Mouse (Mus musculus) midbrain, embryonic 15.5 days (tissue): ENCODE measurements around the gene Alg14. TPM values are rescaled to one million over a fixed set of nuclear protein-coding genes. Genes with fewer than 3 reads are reported as not detected.

ENCODE experiments used
- ATAC-seq: fragments of 200-750 bp; cut with Nextera tagmentation; replicated peaks from 2 replicates; pipeline ENCODE4 v1.8.0; 2017; ENCODE audit warnings: moderate TSS enrichment
- H3K27ac ChIP-seq: fragments of 300-500 bp; sonication (generic); 2 replicates; pipeline ENCODE4 v1.5.1; 2015; ENCODE audit warnings: mild to moderate bottlenecking, inconsistent platforms
- H3K27me3 ChIP-seq: fragments of 300-500 bp; sonication (generic); replicated peaks from 2 replicates; pipeline ENCODE4 v1.6.1; 2015; ENCODE audit warnings: inconsistent platforms
- H3K36me3 ChIP-seq: fragments of 300-500 bp; sonication (generic); replicated peaks from 2 replicates; pipeline ENCODE4 v1.6.1; 2015; ENCODE audit warnings: inconsistent platforms
- H3K4me1 ChIP-seq: fragments of 300-500 bp; sonication (generic); 2 replicates; pipeline ENCODE4 v1.6.1; 2015; ENCODE audit warnings: inconsistent platforms
- H3K4me2 ChIP-seq: fragments of 300-500 bp; sonication (generic); 2 replicates; pipeline ENCODE4 v1.6.1; 2015; ENCODE audit warnings: inconsistent platforms, mild to moderate bottlenecking, moderate library complexity
- H3K4me3 ChIP-seq: fragments of 300-500 bp; sonication (generic); 2 replicates; pipeline ENCODE4 v1.5.1; 2015; ENCODE audit warnings: mild to moderate bottlenecking, inconsistent platforms
- H3K9ac ChIP-seq: fragments of 300-500 bp; sonication (generic); 2 replicates; pipeline ENCODE4 v1.6.1; 2015; ENCODE audit warnings: mild to moderate bottlenecking, inconsistent platforms
- H3K9me3 ChIP-seq: fragments of 300-500 bp; sonication (generic); 2 replicates; pipeline ENCODE4 v1.6.1; 2016; ENCODE audit warnings: inconsistent platforms
- WGBS: fragments of 180-500 bp; shearing (Covaris S2); methylation state at CpG from one replicate; pipeline ENCODE4 v1.1.7; 2015; ENCODE audit warnings: mixed read lengths; 5-methylcytosine and 5-hydroxymethylcytosine counted together
- polyA plus RNA-seq: library from polyadenylated mRNA; unstranded; fragments of >200 nt; fragmentation: Nextera tagmentation; extraction: Ambion mirVana; gene quantifications from 2 replicates; pipeline ENCODE4 v1.2.1, GENCODE M21; 2015

The Alg14 gene
- polyA plus RNA-seq, 1 experiment from 2014 or later = 33.3 TPM

DNA sequence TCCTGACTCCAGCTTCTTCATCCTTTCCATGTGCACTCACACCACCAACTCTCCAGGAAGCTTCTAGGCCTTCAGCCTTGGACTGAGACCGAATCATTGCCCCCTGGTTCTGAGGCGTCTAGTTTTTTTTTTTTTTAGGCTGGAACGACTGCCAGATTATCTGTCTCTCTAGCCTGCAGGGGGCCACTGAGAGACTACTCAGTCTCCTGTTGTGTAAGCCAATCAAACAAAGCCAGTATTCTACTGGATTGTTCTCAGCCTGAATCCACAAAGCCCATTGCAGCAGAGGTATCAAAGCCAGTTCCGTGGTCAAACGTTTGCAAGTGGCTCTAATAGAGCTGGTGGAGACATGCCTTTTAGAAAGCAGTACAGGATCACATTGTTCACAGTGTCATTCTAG, 111.9 kb downstream of the Alg14 start:
- H3K9ac ChIP-seq = no peak overlapping the region
- no peaks in the 10 kb centered on the region for H3K27me3 ChIP-seq
- 17% methylated on average over 5 of the region's 5 CpGs for WGBS
- no peak overlapping the region for H3K4me3 ChIP-seq
- no peak overlapping the region for H3K4me2 ChIP-seq
- H3K4me1 ChIP-seq = 0 out of 2 replicates have a peak, but pooled peaks cover 2% of the 10 kb centered on the region
- H3K27ac ChIP-seq = no peak overlapping the region
- no peak for ATAC-seq
- H3K36me3 ChIP-seq = no peaks in the 10 kb centered on the region
- H3K9me3 ChIP-seq = no peaks in the 10 kb centered on the region

DNA sequence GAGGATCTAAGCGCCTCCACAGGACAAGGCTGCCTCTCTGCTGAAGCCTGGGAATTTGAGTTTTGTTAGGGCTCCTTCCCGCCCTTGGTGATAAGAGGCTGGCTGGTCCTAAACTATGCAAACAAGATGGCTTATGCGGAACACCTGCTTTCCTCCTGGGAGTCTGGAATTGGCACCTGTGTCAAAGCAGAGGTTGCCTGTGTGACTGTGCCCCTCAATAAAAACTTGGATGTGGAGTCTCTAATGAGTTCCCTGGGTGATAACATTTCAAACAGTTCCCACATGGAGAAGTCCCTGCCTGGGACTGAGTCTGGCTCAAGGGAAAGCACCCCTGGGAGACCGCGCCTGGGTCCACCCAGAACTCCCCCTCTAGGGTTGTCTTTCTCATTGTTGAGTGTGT, 113.5 kb downstream of the Alg14 start:
- H3K27me3 ChIP-seq = no peaks in the 10 kb centered on the region
- no peaks in the 10 kb centered on the region for H3K9me3 ChIP-seq
- H3K4me3 ChIP-seq = no peak overlapping the region
- H3K27ac ChIP-seq = no peak overlapping the region
- 84% methylated on average over 5 of the region's 5 CpGs for WGBS
- H3K4me2 ChIP-seq = no peak overlapping the region
- no peaks in the 10 kb centered on the region for H3K36me3 ChIP-seq
- no peak overlapping the region for H3K9ac ChIP-seq
- H3K4me1 ChIP-seq = 0 out of 2 replicates have a peak, but pooled peaks cover 2% of the 10 kb centered on the region
- ATAC-seq = no peak

DNA sequence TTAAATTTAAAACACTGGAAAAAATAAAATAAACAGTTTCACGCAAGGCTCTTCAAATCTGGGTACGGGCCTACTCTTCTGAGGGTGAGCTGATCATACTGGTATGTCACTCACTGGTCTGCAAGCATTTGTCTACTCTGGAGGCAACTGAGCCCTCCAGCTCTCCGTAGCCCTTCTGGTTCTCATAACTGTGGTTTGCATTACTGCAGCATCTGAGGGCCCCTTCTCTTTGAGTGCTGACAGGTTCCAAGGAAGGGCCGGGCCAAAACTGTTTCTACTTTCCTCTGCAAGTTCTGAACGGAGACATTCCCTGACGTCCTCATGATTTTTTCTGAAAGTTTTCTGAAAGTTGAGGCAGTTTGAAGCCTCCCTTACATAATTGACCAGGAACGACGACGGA, 115.8 kb downstream of the Alg14 start:
- Histone ChIP-seq H3K4me3 (no peak overlapping the region), H3K36me3 (no peaks in the 10 kb centered on the region), H3K27ac (no peak overlapping the region), H3K27me3 (no peaks in the 10 kb centered on the region), H3K9me3 (no peaks in the 10 kb centered on the region), H3K9ac (no peak overlapping the region), H3K4me2 (no peak overlapping the region), H3K4me1 (0 out of 2 replicates have a peak, but pooled peaks cover 2% of the 10 kb centered on the region)
- whole genome bisulfite sequencing = 82% methylated on average over 9 of the region's 9 CpGs
- no peak for ATAC-seq

DNA sequence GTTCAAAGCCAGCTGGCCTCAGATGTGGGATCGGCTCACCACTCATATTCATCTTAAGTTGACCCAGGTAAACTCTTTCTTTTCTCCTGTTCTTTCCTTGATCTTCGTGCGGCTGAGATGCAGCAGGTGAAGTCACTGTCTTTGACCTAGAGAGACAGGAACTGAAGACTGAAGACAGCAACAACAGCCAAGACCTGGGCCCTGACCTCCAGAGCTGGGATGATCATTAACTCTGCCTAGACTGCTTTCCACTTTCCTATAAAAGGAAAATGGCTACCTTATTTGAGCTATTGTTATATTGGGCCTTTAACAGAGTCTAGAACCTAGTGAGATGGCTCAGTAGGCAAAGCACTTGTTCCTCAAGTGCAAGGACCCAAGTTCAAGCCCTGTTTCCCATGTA, 116.8 kb downstream of the Alg14 start:
- 93% methylated on average over 3 of the region's 3 CpGs for WGBS
- no peaks in the 10 kb centered on the region for H3K9me3 ChIP-seq
- H3K4me3 ChIP-seq = no peak overlapping the region
- H3K4me2 ChIP-seq = no peak overlapping the region
- ATAC-seq = no peak
- H3K27ac ChIP-seq = no peak overlapping the region
- no peaks in the 10 kb centered on the region for H3K36me3 ChIP-seq
- H3K4me1 ChIP-seq = 0 out of 2 replicates have a peak, but pooled peaks cover 2% of the 10 kb centered on the region
- H3K9ac ChIP-seq = no peak overlapping the region
- no peaks in the 10 kb centered on the region for H3K27me3 ChIP-seq

DNA sequence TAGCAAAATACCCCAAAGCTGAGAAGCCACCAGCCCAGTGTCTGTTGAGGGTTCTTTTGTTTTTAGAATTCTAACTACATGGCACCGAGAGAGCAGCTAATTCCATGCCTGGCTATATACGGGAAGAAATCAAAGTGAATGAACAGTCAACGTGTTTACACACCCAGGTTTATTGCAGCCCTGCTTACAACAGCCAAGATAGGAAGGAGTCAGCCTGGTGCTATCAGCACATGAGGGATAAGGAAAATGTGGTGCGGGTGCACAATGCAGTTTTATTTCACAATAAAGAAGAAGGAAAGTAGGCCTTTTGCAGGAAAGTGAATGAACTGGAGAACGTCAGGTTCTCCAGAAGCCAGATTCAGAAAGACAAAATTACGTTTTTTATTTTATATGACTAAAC, 119.9 kb downstream of the Alg14 start:
- Histone ChIP-seq H3K36me3 (no peaks in the 10 kb centered on the region), H3K4me3 (no peak overlapping the region), H3K9ac (no peak overlapping the region), H3K27ac (no peak overlapping the region), H3K9me3 (no peaks in the 10 kb centered on the region), H3K4me1 (no peaks in the 10 kb centered on the region), H3K27me3 (no peaks in the 10 kb centered on the region), H3K4me2 (no peak overlapping the region)
- ATAC-seq = no peak
- WGBS = 78% methylated on average over 6 of the region's 6 CpGs

Other genes starting within 250 kb of the Alg14 start
- gene Rwdd3, start 120.1 kb upstream of the Alg14 start, polyA plus RNA-seq = 4.4 and 5.3 TPM in 2 replicates
- gene Tmem56, start 8.7 kb upstream of the Alg14 start, polyA plus RNA-seq = 2.2 and 3.0 TPM in 2 replicates
- gene Cnn3, start 134.7 kb downstream of the Alg14 start, polyA plus RNA-seq = 369 and 402 TPM in 2 replicates
- gene Slc44a3, start 240.6 kb downstream of the Alg14 start, polyA plus RNA-seq = 1.1 and 1.2 TPM in 2 replicates